Mouse (Mus musculus) brain, embryonic 14.5 days (tissue): Measurements from ENCODE around the gene Gm29776.

ENCODE experiments used
- CTCF ChIP-seq: fragments of 200-500 bp; IDR thresholded peaks from 2 replicates; pipeline ENCODE4 v1.5.1; 2012; ENCODE audit warnings: inconsistent platforms, mild to moderate bottlenecking, moderate library complexity, borderline replicate concordance; ENCODE audit not compliant: insufficient read depth, insufficient read length; ENCODE audit errors: extremely low read depth
- POLR2A ChIP-seq: fragments of 200-500 bp; IDR thresholded peaks from 2 replicates; pipeline ENCODE4 v1.6.1; 2012; ENCODE audit warnings: mild to moderate bottlenecking, inconsistent platforms, borderline replicate concordance; ENCODE audit not compliant: poor library complexity, insufficient read depth, insufficient read length, severe bottlenecking; ENCODE audit errors: extremely low read depth

- TF ChIP-seq POLR2A (no peak), CTCF (no peak)
Observed at GRCm38 (mm10) chr14:54732206-54732605, 33.6 kb upstream of the Gm29776 start.
